Mouse (Mus musculus): ENCODE measurements around the gene Fam19a1. TPM values are rescaled to one million over a fixed set of nuclear protein-coding genes. Genes with fewer than 3 reads are reported as not detected.

Gene Fam19a1
- total RNA-seq, 2 experiments from 2014 or later, result 50.3 to 65.2 TPM

DNA sequence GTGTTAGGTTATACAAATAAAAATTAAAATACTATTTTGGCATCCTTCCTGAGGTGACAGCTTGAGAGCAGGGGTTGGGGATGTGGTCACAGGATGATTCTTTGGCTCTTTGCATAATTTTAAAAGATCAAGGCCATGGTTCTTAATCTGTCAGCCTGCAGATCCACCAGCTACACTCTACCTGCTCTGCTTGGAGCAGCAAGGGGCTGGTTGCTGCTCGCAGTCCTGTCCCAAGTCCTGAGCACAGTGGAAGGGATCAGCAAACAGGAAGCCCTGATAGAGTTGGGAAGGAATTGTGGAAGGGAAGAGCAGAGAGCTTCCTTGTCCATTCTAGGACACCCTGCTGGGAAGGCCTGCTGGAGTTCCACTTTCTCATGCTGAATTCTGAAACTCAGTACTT, 320.9 kb downstream of the Fam19a1 start:
- no peak for DNase-seq (ENCODE audit: low spot score in 2 of 2)

DNA sequence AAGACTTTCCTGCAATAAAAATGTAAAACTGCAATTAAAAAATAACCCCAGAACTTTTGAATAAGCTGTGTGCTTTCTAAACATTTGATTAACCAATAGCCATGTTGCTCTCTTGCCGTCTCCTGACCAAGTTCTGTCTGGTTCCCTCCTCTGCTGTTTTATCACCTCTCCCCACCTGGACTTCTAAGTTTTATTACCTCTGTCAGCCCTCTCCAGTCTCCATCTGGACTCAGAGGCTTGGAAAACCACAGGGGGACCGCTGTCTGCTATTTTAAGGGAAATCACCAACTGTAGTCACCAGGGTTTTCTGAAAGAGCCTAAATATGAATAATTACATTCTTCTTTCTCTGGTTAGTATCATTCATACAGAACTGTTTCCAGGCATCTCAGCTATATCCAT, 322.6 kb downstream of the Fam19a1 start:
- no peak for DNase-seq (ENCODE audit: low spot score in 2 of 2)

DNA sequence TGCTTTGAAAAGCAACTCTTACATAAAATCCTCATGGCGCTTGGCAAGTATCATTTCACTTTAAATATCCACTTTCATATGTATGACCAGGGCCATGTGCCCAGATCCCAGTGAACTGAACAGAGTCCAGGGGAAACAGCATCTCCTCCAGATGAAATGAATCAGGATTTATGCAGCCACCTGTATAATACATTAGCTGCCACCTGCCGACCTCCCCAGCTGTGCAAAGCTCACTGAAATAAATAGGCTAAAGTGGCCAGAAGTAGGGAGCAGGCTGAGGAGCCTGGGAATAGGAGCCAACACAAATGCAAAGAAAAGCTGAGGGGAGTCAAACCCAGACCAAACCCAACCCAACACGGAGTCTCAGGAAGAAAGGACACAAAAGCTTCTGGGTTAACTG, 324.9 kb downstream of the Fam19a1 start:
- DNase-seq (ENCODE audit: low spot score in 2 of 2), result no peak

DNA sequence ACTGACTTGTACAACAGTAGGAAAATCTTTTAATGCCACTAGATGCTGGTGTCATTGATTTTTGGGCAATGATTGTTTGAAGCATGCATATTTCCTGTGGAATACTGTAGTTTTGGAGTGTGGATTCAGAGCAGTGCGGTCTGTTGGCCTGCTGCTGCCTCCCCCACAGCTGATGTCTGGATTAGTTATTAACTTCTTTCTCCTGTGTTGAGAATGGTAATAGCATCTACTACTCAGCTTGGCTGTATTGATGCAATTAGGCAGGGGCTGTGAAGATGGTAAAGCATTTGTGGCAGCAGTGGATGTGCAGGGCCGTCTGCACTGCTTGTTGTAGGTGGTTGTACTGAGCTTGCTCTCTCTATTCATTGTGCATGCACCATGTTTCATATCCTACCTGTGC, 326.5 kb downstream of the Fam19a1 start:
- no peak for DNase-seq (ENCODE audit: low spot score in 2 of 2)

DNA sequence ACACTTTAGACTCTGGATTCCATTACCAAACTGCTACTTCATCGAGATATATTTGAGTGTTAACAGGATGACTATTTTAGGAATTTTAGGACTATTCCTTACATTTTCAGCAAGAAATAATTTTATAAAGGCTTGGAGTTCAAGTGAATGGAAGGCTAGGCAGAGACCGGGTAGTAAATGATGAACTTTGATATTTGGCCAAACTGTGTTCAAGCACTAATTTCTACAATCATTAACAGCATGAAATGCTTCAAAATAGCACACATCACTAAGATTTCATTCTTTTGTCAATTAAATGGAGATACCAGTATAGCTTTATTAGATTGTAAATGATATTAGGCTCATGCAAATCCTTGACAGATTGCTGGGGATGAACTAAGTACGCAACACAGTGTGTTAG, 329.0 kb downstream of the Fam19a1 start:
- DNase-seq (ENCODE audit: low spot score in 2 of 2), result no peak

DNA sequence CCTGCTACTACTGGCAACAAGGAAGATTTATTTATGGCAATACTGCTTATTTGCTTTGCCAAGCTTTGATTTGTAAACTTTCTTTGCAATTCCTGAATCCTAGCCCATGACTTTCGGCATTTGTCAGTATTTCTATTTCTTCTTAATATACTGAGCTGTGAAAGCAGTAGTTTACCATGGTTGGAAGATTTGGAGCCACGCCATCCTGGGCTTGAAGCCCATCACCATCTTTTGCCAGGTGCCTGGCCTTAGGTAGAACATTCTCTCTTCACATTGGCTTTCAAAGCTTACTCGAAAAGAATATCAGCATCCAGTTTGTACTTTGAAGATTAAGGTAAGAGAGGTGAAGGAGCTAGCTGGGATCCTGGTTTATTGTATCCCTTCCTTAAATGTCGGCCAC, 334.5 kb downstream of the Fam19a1 start:
- no peak for DNase-seq (ENCODE audit: low spot score in 2 of 2)

DNA sequence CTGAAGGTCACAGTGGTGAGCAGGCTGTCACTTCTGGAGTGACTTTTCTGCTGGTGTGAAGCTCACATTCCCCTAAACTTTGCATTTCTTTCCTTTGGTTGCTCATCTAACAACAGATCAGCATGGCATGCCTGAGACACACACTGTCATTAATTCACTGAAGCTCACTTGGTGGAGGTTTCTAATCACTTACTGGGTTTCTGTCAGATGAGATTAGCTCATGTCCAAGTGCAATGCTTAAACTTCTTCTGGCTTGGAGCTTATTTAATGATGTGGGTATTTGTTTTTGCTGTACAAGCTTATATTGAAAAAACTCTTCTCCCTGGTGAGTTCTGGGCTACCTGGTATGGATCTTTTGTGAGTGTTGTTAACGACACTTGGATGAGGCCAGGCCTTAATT, 343.3 kb downstream of the Fam19a1 start:
- no peak for DNase-seq (ENCODE audit: low spot score in 2 of 2)

DNA sequence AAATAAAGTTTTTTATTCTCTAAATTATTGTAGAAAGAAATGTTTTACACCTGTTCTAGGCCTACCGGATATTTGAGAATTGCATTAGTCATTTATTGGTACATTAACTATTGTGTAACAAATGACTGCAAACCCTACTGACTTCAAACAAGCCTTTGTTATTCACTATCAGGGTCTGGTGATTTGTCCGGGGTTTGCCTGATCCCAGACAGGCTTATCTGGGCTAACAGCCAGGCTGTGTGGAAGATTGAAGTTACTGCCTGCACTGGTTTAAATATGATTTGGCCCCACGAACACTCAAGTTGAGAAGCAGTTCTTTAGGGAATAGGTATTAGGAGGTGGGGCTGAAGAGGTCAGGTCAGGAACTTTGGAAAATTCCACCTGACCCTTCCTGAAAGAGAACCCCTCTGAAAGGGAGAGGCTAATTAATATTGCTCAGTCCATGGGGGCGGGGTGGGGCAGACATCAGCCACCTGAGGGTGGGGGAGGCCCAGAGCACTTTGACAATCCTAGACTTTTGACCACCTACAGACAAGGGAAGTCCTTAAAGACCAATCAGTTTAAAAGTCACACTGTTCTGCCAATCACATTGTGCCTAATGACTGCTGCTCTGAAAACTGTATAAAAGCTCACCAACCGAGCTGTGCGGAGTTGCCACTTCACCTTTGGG, 344.8 kb downstream of the Fam19a1 start:
- no peak for DNase-seq (ENCODE audit: low spot score in 2 of 2)

DNA sequence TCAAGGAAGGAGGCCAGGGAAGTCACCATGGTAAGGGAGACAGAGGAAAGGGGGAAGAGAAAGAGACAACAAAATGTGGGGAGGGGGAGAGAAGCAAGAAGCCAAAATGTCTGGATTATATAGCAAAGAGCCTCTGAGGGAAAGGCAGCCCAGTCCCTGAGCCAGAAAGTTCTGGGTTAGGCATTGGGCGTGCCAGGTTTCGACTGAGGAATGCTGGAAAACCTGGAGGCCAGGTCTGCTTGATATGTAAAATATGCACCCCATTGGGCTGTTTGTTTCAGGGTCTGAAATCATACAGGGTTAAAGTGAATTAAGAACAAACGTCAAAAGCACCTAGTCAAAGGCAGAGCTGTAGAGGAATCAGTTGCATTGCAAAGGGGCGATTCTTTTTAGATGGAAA, 346.1 kb downstream of the Fam19a1 start:
- DNase-seq (ENCODE audit: low spot score in 2 of 2), result no peak

DNA sequence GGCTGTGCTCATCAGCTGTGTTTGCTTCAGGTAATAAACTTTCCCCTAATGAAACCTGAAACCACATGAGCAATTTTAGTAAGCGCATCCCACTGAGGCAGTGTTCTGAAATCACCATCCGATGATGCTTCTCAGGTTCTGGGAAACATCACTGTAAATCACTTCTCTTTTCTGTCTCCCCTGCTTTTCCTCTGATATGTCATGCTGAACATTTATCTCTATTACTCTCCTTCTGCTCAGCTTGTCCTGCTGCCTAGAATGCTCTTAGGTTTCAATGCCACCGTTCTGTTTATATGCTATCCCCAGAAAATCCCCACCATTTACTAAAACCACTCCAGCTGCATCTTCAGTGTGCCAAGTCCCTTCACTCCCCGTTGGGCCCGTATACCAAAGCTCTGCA, 386.5 kb downstream of the Fam19a1 start:
- no peak for DNase-seq (ENCODE audit: low spot score in 2 of 2)

DNA sequence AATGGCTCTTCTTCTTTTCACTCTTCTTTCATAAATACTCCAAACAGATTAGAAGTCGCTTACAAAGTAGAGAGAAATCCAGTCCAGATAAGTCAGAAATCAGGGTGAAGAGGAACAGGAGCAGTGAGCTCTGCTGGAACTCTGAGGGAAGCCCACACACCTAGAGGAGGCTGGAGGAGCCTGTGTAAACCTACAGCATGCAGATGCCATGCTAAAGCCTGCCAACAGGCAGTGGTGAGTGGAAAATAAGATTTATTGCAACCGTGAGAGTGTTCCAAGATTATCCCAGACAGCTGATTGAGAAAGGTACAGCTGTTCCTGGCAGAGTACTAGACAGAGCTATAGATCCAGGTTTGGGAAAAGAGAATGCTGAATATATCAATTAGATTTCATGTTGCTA, 428.6 kb downstream of the Fam19a1 start:
- DNase-seq (ENCODE audit: low spot score in 2 of 2), result peak; percentile 5 to 21

DNA sequence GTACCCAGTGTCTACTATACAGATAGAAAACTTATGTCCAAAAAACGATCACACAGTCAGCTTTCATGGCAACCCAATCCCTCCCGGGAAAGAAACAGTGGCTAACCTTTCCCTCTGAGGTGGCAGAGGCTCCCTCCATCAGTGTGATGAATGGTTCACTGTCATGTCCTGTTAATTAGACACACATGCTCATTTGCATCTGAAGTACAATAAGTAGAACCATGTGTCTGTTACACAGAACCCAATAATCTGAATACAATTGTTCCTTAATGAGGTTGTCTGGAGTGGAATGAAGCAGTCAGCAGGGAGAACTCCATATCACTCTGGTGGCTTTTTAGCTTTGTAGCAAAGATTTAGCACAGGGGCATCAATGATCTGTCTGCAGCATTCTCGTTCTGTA, 431.9 kb downstream of the Fam19a1 start:
- no peak for DNase-seq (ENCODE audit: low spot score in 2 of 2)

DNA sequence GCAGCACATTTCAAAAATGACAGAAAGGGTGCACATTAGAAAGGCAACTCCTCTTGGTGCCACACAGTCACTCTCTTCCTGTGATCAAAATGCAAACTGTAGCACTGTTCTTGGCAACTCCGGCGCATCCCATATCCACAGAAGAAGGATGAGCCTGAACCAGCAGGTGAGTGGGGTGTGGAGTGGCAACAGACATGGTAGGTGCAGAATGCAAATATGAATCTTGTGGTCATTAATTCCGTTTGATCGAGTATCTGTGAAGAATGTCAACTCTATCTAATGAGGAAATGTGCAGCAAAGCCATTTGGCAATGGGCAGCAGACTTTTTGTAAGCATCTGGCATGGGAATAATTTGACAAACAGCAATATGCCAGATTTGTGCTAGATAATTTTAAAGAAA, 437.5 kb downstream of the Fam19a1 start:
- DNase-seq (ENCODE audit: low spot score in 2 of 2), result no peak

DNA sequence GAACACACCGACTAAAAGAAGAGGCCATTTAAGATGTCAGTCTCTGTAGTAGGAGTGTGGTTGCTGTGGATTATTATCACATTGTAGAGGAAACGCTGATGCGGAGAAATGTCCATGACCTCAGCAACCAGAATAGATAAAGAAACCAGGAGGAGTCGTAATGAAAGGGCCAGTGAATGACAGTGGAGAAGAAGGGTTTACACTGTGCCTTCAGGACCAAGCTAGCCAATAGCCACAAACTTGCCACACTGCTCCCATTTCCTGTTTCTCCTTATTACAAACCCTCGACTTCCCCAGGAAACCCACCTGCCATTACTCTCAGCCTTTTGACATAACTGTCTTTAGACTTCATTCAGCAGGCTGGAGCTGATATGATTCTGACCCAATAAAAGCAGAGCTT, 465.7 kb downstream of the Fam19a1 start:
- no peak for DNase-seq (ENCODE audit: low spot score in 2 of 2)

DNA sequence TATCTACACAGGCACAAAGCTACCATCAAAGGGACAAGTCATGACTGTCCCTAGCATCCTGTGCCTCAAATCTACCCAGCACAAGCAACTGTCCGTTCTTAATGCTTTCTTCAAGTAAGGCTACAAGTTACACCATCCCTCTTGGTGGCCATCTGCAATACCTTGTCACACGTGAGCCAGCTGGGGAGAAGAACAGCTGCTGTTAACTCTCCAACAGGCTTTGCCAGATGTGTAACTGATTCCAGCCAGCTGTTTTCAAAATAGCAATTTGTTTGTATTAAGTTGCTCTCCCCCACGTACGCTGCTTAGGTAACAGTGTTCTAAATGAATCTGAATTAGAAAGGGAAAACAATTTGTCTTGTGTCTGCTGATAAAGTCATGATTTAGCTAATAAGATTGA, 467.8 kb downstream of the Fam19a1 start:
- no peak for DNase-seq (ENCODE audit: low spot score in 2 of 2)

DNA sequence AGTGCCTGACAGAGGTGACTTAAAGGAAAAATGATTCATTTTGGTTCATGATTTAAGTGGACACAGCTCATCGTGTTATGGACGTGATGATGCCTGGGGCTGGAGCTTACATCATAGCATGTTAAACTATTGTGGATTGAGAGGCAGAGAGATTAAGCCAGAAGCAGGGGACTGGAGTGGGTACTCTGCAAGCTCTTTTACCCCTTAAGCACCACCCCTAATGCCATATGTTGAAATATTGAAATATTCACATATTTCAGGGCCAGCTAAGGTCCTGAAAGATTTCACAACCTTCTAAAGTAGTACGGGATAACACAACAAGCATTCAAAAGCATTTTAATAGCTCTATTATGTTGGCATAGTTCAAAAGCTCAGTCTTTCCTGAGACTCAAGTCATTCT, 468.2 kb downstream of the Fam19a1 start:
- no peak for DNase-seq (ENCODE audit: low spot score in 2 of 2)

DNA sequence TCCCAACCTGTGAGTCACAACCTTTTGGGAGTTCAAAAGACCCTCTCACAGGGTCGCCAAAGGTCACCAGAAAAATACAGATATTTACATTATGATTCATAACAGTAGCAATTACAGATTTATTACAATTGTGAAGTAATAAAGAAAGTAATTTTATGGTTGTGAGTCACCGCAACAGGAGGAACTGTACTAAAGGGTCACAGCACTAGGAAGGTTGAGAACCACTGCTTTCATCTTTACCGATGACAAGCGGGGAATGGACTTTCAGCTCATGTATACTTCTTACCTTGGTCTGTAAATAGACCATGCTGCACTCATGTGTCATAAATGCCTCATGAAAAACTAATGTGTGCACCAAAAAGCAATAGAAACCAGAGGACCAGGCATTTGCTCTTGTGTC, 474.5 kb downstream of the Fam19a1 start:
- DNase-seq (ENCODE audit: low spot score in 2 of 2), result no peak

DNA sequence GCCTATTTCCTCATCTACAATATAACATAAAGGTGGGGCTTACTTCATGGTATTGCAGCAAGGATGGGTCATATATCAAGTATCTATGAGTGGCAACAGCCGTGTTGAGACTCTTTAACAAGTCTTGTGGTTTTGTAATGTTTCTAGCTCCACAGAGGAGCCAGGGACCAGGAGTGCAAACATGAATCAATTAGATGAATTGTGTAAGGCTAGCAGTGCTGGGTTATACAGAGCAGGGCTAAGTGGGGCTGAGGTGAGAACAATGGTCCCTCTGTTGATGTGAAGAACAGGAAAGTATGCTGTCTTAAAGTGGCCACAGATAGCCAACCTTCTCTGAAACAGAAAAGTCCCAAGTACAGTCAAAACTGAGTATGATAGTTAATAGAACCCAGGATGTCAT, 480.1 kb downstream of the Fam19a1 start:
- DNase-seq (ENCODE audit: low spot score in 2 of 2), result no peak

DNA sequence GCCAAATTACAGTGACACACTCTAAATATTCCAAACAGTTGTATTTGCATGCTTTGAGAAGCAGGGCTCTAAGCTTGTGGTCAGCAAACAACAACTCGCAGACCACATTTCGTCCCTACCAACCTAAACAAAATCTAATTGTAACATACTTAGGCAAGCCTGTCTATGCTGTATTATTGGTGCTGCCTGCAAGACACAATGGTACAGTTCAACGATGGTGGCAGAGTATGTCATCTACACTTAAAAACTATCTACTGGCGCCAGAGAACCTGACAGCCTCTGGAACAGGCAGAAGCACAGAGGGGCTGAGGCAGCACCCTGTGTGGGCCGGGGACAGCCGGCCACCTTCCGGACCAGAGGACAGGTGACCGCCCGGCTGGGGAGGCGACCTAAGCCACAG, 482.2 kb downstream of the Fam19a1 start:
- DNase-seq (ENCODE audit: low spot score in 2 of 2), result no peak

DNA sequence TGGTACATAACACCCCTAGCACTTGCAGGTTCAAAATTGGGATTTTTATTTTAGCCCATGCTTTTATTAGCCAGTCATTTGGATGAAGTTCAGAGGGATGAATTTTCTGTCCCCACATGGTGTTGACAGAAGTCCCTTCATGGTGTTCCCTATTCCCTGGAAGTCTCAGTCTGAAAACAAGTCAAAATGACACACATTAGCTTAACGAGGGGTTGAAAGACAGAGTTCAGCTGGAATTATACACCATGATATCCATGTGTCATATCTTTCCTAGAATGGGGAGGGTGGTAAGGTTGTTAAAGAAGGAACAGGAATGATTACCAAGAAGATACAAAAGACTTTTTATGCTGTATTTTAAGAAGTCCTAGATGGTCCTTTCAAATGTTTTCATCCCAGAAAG, 511.2 kb downstream of the Fam19a1 start:
- DNase-seq (ENCODE audit: low spot score in 2 of 2), result no peak

DNA sequence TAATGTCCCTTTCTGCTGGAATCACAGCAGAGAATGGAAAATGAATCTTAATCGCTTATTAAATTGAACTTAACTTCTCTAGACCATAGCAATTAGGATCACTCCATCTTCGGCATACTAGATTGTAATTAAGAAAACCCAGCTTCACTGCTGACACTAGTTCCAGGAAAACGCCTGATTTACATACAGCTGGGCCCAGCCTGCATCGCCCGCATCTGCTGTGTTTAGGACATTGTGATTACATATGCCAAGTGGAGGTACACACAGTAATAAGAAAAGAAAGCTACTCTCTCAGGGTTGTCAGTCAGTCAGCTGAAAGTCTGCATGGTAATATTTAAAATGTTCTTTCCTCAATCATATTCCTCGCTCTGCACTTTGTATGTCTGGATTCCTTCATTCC, 518.6 kb downstream of the Fam19a1 start:
- DNase-seq (ENCODE audit: low spot score in 2 of 2), result no peak

DNA sequence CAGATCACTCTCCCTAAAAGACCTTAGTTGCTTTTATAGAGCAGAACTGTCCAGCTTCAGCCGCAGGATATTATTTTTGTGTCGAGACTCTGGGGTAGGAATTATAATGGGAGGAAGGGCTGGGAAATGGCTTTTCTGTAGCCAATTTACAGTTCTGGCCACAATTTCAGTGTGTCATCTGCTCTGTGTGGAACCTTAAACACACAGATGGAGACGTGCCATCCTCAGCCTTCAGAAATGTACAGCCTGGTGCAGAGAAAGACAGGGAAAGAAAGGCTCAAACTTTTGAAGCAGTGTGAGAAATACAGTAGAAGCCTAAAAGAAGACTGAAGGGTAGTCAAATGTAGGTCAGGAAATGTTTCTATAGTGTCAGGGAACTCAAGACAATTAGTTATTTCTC, 519.3 kb downstream of the Fam19a1 start:
- DNase-seq (ENCODE audit: low spot score in 2 of 2), result peak in 1 of 2 experiments; percentile 15

DNA sequence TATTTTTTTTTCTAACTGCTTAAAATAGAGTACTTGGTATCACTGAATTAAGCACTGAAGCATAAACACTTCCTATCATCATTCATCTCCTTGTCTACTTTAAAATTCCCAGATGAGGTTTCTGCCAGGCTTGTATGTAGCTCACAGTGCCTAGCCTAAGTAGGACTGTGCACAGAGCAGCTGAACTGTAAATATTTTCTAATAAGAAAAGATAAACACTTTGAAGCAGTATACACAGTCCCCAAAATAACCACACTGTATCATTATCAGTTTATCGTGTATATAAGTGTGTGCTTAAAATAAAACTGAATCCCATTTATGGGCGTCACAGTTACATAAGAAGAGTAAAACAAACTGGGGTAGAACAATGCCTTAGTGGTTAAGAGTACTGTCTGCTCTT, 522.7 kb downstream of the Fam19a1 start:
- DNase-seq (ENCODE audit: low spot score in 2 of 2), result no peak

DNA sequence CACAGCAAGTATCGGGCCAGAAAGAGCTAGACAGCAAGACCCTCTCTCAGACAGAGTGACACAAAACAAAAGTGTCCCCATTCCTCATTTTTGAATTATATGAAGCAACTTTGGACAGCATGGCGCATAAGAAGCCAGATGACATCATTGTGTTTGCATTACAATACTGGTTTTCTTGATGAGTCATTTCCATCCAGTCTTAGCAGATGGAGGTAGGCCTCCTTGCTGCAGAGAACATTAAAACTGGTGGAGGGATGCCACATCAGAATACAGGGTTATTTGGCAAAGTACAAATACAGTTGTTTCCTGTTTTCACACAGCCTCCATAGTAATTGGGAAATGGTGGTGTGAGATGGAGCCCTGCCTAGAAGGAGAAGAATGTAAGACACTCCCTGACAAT, 535.8 kb downstream of the Fam19a1 start:
- DNase-seq (ENCODE audit: low spot score in 2 of 2), result no peak
